8 mouse cellular contexts compared by ENCODE assay signal in the genomic region with DNA sequence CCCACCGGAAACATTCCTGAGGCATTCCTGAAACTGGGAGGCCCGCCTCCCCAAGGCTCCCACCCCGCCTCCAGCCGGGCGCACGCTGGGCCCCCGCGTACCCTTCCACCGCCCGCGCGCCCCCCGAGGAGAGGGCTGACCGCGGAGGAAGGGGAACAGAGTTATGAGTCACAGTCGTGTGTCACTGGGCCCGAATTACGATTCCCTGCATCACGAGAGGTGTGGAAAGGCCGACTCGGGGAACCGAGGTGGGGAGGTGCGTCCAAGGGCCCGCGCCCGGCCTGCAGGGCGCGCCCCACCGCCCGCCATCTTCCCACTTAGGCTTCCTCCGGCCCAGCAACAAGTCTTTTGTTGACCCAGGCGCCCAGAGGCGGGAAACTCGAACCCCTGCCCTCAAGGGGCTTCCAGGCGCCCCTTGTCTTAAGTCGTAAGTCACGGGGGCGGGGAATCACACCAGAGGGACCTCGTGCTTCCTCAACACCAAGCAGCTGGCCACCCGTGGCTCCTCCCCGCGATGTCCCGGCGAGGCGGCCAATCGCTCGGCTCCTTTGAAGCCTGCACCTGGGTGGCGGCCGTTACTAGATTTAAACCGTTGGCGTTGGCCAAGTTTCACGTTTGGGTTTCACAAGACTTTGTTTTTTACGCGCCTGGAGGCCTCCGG. TPM values are rescaled to one million over a fixed set of nuclear protein-coding genes. Genes with fewer than 3 reads are reported as not detected.
DNase-seq lines count a peak whose midpoint lies in the region; ATAC-seq and TF ChIP-seq lines count a peak whose summit lies in the region.

No protein-coding gene starts in this region.

- no peak for TF ChIP-seq CTCF in bone marrow macrophage, adult 2 months (IDR thresholded peaks at IDR 0.05; ENCODE audit: low read depth, low read length)
- TF ChIP-seq CTCF in thymus, adult 2 months (IDR thresholded peaks at IDR 0.05; ENCODE audit: borderline replicate concordance, control insufficient read depth, extremely low read depth, insufficient read depth, low read length, poor library complexity) = no peak

- peaks cover 6% of the 10 kb centered on the region; the same call in 1 of the 2 replicates for H3K27me3 ChIP-seq in forebrain, embryonic 15.5 days
- H3K27me3 ChIP-seq in hindbrain, embryonic 16.5 days (replicated peaks; ENCODE audit: control insufficient read depth, insufficient read depth, low read length) = peaks cover 8% of the 10 kb centered on the region
- no peaks in the 10 kb centered on the region for H3K27me3 ChIP-seq in liver, embryonic 12.5 days (replicated peaks)
- no peaks in the 10 kb centered on the region for H3K27me3 ChIP-seq in thymus, adult 2 months (ENCODE audit: control insufficient read depth, insufficient read depth, low read length)

- peak overlapping the region; percentile 34; the same call in 1 of the 2 replicates for H3K9ac ChIP-seq in forebrain, embryonic 15.5 days (replicated peaks)
- H3K9ac ChIP-seq in hindbrain, embryonic 16.5 days (ENCODE audit: low read depth, low read length) = peak overlapping the region; percentile 96
- peak overlapping the region; percentile 98 for H3K9ac ChIP-seq in liver, embryonic 12.5 days

- ATAC-seq in forebrain, embryonic 15.5 days (replicated peaks) = no peak
- ATAC-seq in hindbrain, embryonic 16.5 days = peak; percentile 16; the same call in 1 of the 2 replicates
- peak; percentile 57 for ATAC-seq in liver, embryonic 12.5 days
- ATAC-seq in monocyte, adult 5-6 weeks (replicated peaks; ENCODE audit: insufficient number of reproducible peaks, low FRiP score, low TSS enrichment, poor library complexity, severe bottlenecking) = peak; percentile 54

- H3K36me3 ChIP-seq in forebrain, embryonic 15.5 days = no peaks in the 10 kb centered on the region; the same call in 1 of the 2 replicates
- H3K36me3 ChIP-seq in hindbrain, embryonic 16.5 days (ENCODE audit: control insufficient read depth, insufficient read depth, low read length) = no peaks in the 10 kb centered on the region
- peaks cover 16% of the 10 kb centered on the region for H3K36me3 ChIP-seq in liver, embryonic 12.5 days
- H3K36me3 ChIP-seq in thymus, adult 2 months (ENCODE audit: control insufficient read depth, insufficient read depth, low read length) = peaks cover 4% of the 10 kb centered on the region

- no peak for TF ChIP-seq POLR2A in bone marrow macrophage, adult 2 months (IDR thresholded peaks at IDR 0.05; ENCODE audit: borderline replicate concordance, low read depth, low read length)
- TF ChIP-seq POLR2A in thymus, adult 2 months (IDR thresholded peaks at IDR 0.05; ENCODE audit: control insufficient read depth, extremely low read depth, insufficient read depth, low read length, poor library complexity) = peak; percentile 36; the same call in 1 of the 2 replicates

- peak overlapping the region; percentile 59 for H3K4me3 ChIP-seq in bone marrow macrophage, adult 2 months (ENCODE audit: insufficient read depth, low read length)
- peak overlapping the region; percentile 93 for H3K4me3 ChIP-seq in forebrain, embryonic 15.5 days
- H3K4me3 ChIP-seq in hindbrain, embryonic 16.5 days (ENCODE audit: low read length) = peak overlapping the region; percentile 75
- peak overlapping the region; percentile 91 for H3K4me3 ChIP-seq in liver, embryonic 12.5 days
- H3K4me3 ChIP-seq in thymus, adult 2 months (ENCODE audit: control insufficient read depth, insufficient read depth, low read length) = peak overlapping the region; percentile 53

- peak overlapping the region; percentile 82 for H3K4me2 ChIP-seq in forebrain, embryonic 15.5 days (replicated peaks)
- peak overlapping the region; percentile 91 for H3K4me2 ChIP-seq in hindbrain, embryonic 16.5 days (ENCODE audit: low read length)
- peak overlapping the region; percentile 96 for H3K4me2 ChIP-seq in liver, embryonic 12.5 days

- WGBS in forebrain, embryonic 15.5 days = under 1% methylated on average over 55 of the region's 55 CpGs
- 1% methylated on average over 54 of the region's 55 CpGs for WGBS in hindbrain, embryonic 16.5 days
- WGBS in liver, embryonic 12.5 days (ENCODE audit: insufficient replicate concordance) = 1% methylated on average over 54 of the region's 55 CpGs
- WGBS in thymus, adult 2 months = 0% methylated on average over 55 of the region's 55 CpGs

- H3K27ac ChIP-seq in bone marrow macrophage, adult 2 months (ENCODE audit: insufficient read depth, low read depth, low read length) = peak overlapping the region; percentile 93
- peak overlapping the region; percentile 97 for H3K27ac ChIP-seq in forebrain, embryonic 15.5 days (replicated peaks)
- 0 out of 2 replicates have a peak overlapping the region, but pooled peaks have one; percentile 51 for H3K27ac ChIP-seq in hindbrain, embryonic 16.5 days (ENCODE audit: low read depth, low read length)
- H3K27ac ChIP-seq in liver, embryonic 12.5 days = peak overlapping the region; percentile 96
- H3K27ac ChIP-seq in thymus, adult 2 months (ENCODE audit: control insufficient read depth, insufficient read depth, low read length) = peak overlapping the region; percentile 70

- no peaks in the 10 kb centered on the region for H3K9me3 ChIP-seq in forebrain, embryonic 15.5 days
- no peaks in the 10 kb centered on the region for H3K9me3 ChIP-seq in hindbrain, embryonic 16.5 days (ENCODE audit: control insufficient read depth, low read length)
- H3K9me3 ChIP-seq in liver, embryonic 12.5 days (replicated peaks) = no peaks in the 10 kb centered on the region

- DNase-seq in ES-CJ7 (ENCODE audit: low read depth, low spot score) = peak; percentile 94
- peak; percentile 82 for DNase-seq in thymus, adult 2 months
- no peak for DNase-seq in frontal cortex, postnatal 10 days (ENCODE audit: low spot score in 2 of 2)

- peaks cover 42% of the 10 kb centered on the region for H3K4me1 ChIP-seq in bone marrow macrophage, adult 2 months (ENCODE audit: control insufficient read depth, insufficient read depth, low read length)
- H3K4me1 ChIP-seq in forebrain, embryonic 15.5 days = peaks cover 35% of the 10 kb centered on the region
- H3K4me1 ChIP-seq in hindbrain, embryonic 16.5 days (ENCODE audit: control insufficient read depth, insufficient read depth, low read depth, low read length) = peaks cover 24% of the 10 kb centered on the region
- H3K4me1 ChIP-seq in liver, embryonic 12.5 days = peaks cover 89% of the 10 kb centered on the region
- peaks cover 54% of the 10 kb centered on the region for H3K4me1 ChIP-seq in thymus, adult 2 months (replicated peaks; ENCODE audit: control insufficient read depth, insufficient read depth, low read length)

RNA-seq across cellular contexts. Expression of a gene that starts 0.7 kb away (rescaled TPM):
- polyA plus RNA-seq in bone marrow macrophage, adult 2 months (2012; ENCODE audit: insufficient read depth, insufficient read length, missing spikeins) = 151 and 159 TPM in 2 replicates
- 106 and 121 TPM in 2 replicates for polyA plus RNA-seq in forebrain, embryonic 15.5 days (2015; fragmentation: Nextera tagmentation; extraction: Ambion mirVana)
- polyA plus RNA-seq in hindbrain, embryonic 16.5 days (2015; fragmentation: Nextera tagmentation; extraction: Ambion mirVana) = 144 and 155 TPM in 2 replicates
- 295 and 306 TPM in 2 replicates for polyA plus RNA-seq in liver, embryonic 12.5 days (2016; fragmentation: Nextera tagmentation; extraction: Ambion mirVana)
- 41.0 to 54.9 TPM (median 45.7 TPM) in 3 replicates for total RNA-seq in monocyte, adult 5-6 weeks (2017)
- 430 and 578 TPM in 2 replicates for polyA plus RNA-seq in thymus, adult 2 months (2012; rRNA removed)

RNA-seq across cellular contexts. Expression of a gene that starts 9.9 kb away (rescaled TPM):
- polyA plus RNA-seq in bone marrow macrophage, adult 2 months (2012; ENCODE audit: insufficient read depth, insufficient read length, missing spikeins) = 76.7 and 85.6 TPM in 2 replicates
- polyA plus RNA-seq in forebrain, embryonic 15.5 days (2015; fragmentation: Nextera tagmentation; extraction: Ambion mirVana) = 34.8 and 37.4 TPM in 2 replicates
- polyA plus RNA-seq in hindbrain, embryonic 16.5 days (2015; fragmentation: Nextera tagmentation; extraction: Ambion mirVana) = 77.2 and 83.3 TPM in 2 replicates
- 14.1 and 16.8 TPM in 2 replicates for polyA plus RNA-seq in liver, embryonic 12.5 days (2016; fragmentation: Nextera tagmentation; extraction: Ambion mirVana)
- 34.3 to 57.5 TPM (median 37.8 TPM) in 3 replicates for total RNA-seq in monocyte, adult 5-6 weeks (2017)
- 89.4 and 120 TPM in 2 replicates for polyA plus RNA-seq in thymus, adult 2 months (2012; rRNA removed)

RNA-seq across cellular contexts. Expression of a gene that starts 34.4 kb away (rescaled TPM):
- not detected in 2 replicates for polyA plus RNA-seq in bone marrow macrophage, adult 2 months (2012; ENCODE audit: insufficient read depth, insufficient read length, missing spikeins)
- polyA plus RNA-seq in forebrain, embryonic 15.5 days (2015; fragmentation: Nextera tagmentation; extraction: Ambion mirVana) = 2.4 and 3.0 TPM in 2 replicates
- polyA plus RNA-seq in hindbrain, embryonic 16.5 days (2015; fragmentation: Nextera tagmentation; extraction: Ambion mirVana) = 9.3 and 10.0 TPM in 2 replicates
- 0.05 TPM in 1 of 2 replicates, not detected in the other for polyA plus RNA-seq in liver, embryonic 12.5 days (2016; fragmentation: Nextera tagmentation; extraction: Ambion mirVana)
- total RNA-seq in monocyte, adult 5-6 weeks (2017) = 0.29 TPM in 1 of 3 replicates, not detected in the others
- 1.5 and 1.9 TPM in 2 replicates for polyA plus RNA-seq in thymus, adult 2 months (2012; rRNA removed)

Comparison
In these comparisons a context has a peak if more than half of its experiments do, and no peak if none do; other contexts are left out.
1. DNase-seq: peak in ES-CJ7 (single experiment) and thymus, adult 2 months (single experiment); none in frontal cortex, postnatal 10 days (0 of 2).
2. H3K9ac ChIP-seq: peak in every context shown above with its lines; median percentile 98 in liver, embryonic 12.5 days; 96 in hindbrain, embryonic 16.5 days; 34 in forebrain, embryonic 15.5 days.
3. Peak in every context shown above with its lines, with median percentiles within 50 percentile points of each other: H3K27ac ChIP-seq, H3K4me3 ChIP-seq and H3K4me2 ChIP-seq.